Mouse (Mus musculus) G1E (cell line): ENCODE results near the gene Sync.

Experiments
- CTCF ChIP-seq: IDR thresholded peaks from 2 replicates; pipeline ENCODE4 v1.5.1; 2012; ENCODE audit warnings: low read depth, low read length, inconsistent platforms, mixed read lengths
- GATA1 ChIP-seq: IDR thresholded peaks from 2 replicates; pipeline ENCODE4 v1.6.1; 2012; ENCODE audit warnings: borderline replicate concordance, low read length, inconsistent platforms, mixed read lengths
- TAL1 ChIP-seq: conservative IDR thresholded peaks from 2 replicates; pipeline ENCODE4 v1.6.1; 2012; ENCODE audit warnings: low read depth, low read length, inconsistent platforms, mixed read lengths

GRCm38 (mm10) chr4:129276453-129276865, 11.0 kb upstream of the Sync start:
- peak; percentile 94 for TF ChIP-seq CTCF
- no peak for TF ChIP-seq GATA1
- no peak for TF ChIP-seq TAL1
